Mouse (Mus musculus) layer of hippocampus, postnatal 25 days (tissue): ENCODE results near the gene Cog2. TPM values are rescaled to one million over a fixed set of nuclear protein-coding genes. Genes with fewer than 3 reads are reported as not detected.

Experiments
- DNase-seq, 2 experiments: peaks; one replicate each; pipeline ENCODE4 v3.0.0; 2022; ENCODE audit warnings: mixed read lengths in 2 of 2, low spot score in 1 of 2; ENCODE audit errors: extremely low spot score in 1 of 2
- total RNA-seq, 2 experiments: library from RNA; stranded (reverse); gene quantifications; 2 replicates each; pipeline ENCODE4 v1.2.3; 2021

Cog2 gene
- total RNA-seq, 2 experiments from 2014 or later = 37.2 to 48.5 TPM

- no peak for DNase-seq
Observed at GRCm38 (mm10) chr8:124567126-124567525, 46.6 kb downstream of the Cog2 start.

DNA sequence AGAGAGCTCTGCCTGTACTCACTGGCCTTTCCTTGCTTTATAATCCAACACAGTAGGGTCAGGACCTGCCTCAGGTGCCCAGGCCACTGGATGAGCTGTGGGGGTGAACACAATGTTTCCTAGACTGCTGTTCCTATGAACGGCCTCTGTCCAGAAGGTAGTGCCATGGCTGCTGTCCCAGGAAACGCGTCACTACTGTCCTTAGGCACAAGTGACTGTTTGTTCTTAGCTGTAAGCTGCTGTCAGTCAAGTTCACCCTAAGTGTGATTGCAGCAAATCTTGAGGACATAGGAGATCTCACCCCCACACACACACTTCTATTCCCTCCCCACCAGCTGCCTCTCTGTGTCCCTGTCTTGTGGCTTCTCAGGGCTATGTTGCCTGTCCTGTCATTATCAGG, 47.0 kb downstream of the Cog2 start:
- no peak for DNase-seq

DNA sequence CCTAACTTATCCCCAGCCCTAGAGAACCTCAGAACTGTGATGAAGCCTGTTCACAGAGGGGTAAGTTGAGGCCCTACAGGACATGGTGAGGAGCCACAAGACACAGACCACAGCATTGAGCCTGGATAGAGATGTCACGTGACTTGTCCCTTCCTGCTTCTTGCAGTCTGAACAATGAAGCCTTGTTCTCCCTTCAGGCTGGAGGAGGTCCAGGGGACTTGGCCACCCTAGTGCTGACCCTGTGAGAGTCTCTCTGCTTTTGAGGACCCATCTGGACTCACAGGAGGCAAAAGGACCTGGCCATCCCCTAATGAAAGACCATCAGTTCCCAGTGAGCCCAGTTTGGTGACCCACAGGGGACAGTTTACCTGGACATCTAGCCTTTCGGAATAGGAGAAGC, 48.5 kb downstream of the Cog2 start:
- DNase-seq = no peak

DNA sequence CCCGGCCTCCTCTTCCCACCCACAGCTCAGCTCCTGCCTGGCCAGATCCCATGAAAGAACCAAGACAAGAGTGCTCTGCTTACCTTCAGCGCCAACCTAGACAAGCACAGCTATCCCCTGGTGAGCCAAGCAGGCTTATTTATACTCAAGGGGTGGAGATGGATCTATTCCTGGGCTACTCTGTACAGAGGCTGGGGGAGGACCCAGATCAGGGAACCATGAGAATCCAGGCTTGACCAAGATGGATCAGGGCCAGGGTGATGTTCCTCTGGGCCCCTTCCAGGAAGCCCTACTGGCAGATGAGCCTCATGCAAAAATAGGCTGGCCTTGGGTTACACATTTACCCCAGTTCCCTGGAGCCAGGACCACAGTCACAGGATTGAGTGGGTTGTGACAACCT, 49.0 kb downstream of the Cog2 start, which contains the start of gene Agt:
Gene Agt (minus strand): TSS at position 114 of the 400 bp plus-strand sequence.
- DNase-seq = no peak

GRCm38 (mm10) chr8:124571732-124572429, 51.3 kb downstream of the Cog2 start:
- no peak for DNase-seq

- no peak for DNase-seq
Observed at GRCm38 (mm10) chr8:124572430-124572775, 51.8 kb downstream of the Cog2 start.

DNA sequence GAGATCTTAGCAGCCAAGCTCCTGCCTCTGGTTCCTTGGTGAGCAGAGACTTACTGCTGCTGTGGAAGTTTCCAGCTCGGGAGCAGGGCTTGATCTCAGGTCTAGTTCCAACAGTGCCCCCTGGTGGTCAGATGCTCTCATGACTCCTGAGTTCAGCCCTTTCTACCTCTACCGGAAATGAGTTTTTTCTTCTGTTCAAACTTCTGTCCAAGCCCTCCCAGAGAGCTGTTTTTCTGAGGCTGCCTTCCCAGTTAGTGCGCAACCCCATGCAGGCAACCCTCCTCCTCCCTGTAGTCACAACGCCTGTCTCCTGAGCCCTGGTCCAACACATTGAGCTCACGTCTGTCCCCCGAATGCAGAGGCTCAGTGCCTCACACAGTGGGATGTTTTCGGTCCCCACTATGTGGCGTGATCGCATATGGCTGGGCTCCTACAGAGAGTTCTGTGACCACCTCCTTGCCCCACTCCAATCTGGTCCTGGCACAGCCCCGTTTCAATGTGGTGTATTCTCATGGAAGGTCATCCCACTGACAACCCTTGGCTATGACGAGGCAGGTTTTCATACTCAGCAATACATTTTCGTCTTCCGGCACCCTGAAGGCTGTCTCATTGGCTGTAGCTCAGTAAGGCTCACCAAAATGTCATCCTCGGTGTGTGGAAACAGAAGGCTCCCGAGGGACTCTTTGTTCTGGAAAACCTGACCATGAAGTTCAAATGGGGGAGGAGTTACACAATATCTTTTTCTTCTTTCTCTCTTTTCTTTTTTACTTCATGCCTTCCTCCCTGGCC, 53.2 kb downstream of the Cog2 start:
- peak; percentile 85 to 98 for DNase-seq

GRCm38 (mm10) chr8:124575811-124576210, 55.2 kb downstream of the Cog2 start, which contains the start of gene Capn9:
Gene Capn9, plus strand, starts transcription at chr8:124576111.
- DNase-seq = no peak

DNA sequence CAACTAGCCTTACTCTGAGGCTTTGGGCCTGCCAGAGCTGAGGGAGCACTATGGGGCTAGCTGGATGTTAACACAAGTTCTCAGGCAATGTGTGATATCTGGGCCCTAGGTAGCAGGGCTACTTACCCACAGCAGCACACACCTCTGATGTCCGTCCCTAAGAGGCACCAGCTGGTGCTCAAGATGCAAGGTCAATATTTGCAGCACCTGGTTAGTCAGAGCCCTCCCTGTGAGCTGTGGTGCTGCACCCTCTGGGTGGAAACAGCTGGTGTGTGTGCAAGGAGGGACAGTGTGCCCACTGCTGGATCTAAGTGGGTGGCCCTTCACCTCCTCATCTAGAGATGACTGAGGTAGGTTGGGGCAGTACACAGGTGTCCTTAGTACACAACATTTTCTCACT, 56.2 kb downstream of the Cog2 start:
- no peak for DNase-seq

DNA sequence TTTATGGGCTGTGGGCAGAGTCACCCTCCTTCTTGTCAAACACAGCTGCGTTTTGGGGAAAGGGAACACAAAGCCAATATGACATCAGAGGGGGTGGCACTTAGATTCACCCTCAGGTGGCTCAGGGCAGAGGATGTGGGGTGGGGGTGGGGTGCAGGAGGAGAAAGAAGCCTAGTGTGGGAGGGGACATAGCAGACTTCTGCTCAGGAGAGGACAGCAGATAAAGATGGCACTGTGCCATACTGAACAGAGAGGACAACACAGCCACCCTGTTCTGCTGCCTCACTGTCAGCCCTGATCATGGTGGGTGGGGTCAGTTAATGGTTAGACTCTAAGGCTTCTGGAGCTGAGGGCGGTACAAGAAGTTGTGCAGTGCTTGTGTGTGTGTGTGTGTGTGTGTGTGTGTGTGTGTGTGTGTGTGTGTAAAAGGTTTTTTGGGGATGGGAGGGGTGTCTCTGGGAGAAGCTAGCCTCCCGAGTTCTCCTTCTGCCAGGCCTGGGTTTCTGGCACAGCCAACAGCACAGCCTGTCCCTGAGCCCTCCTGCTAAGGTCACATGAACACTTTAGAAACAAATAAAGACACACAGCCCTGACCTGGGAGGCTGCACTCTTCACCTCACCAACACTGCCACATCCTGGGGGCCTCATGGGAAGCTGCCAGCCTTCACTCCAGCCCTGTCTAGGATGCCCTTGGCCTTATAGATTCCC, 65.3 kb downstream of the Cog2 start:
- no peak for DNase-seq

- DNase-seq = no peak
Observed at GRCm38 (mm10) chr8:124586556-124586955, 66.0 kb downstream of the Cog2 start.

- DNase-seq = no peak
Observed at GRCm38 (mm10) chr8:124589393-124589792, 68.8 kb downstream of the Cog2 start.

Other genes starting within 250 kb of the Cog2 start
- gene Pgbd5, start 81.1 kb upstream of the Cog2 start, total RNA-seq = 100 to 1,000 TPM; 261 to 272 TPM
- gene Agt, start 48.9 kb downstream of the Cog2 start, total RNA-seq = 10 to 100 TPM; 37.0 to 47.2 TPM
- gene Capn9, start 55.3 kb downstream of the Cog2 start, total RNA-seq = under 1 TPM; 0.17 to 0.40 TPM
- gene 2310022B05Rik, start 142.6 kb downstream of the Cog2 start, total RNA-seq = 10 to 100 TPM; 83.2 to 86.9 TPM
- gene Ttc13, start 201.2 kb downstream of the Cog2 start, total RNA-seq = 10 to 100 TPM; 40.7 to 54.6 TPM
- gene Arv1, start 201.4 kb downstream of the Cog2 start, total RNA-seq = 10 to 100 TPM; 10.4 to 13.5 TPM
- under 1 TPM; 0.45 to 0.98 TPM for gene Fam89a, start 231.1 kb downstream of the Cog2 start, total RNA-seq